Mouse (Mus musculus): Measurements from ENCODE around the gene Lhfp. TPM values are rescaled to one million over a fixed set of nuclear protein-coding genes. Genes with fewer than 3 reads are reported as not detected.
A peak's percentile ranks its signal among the peaks of the same experiment; 100 is the strongest.

Lhfp gene
- polyA plus RNA-seq, 1 experiment from 2014 or later: 67.6 TPM

- Histone ChIP-seq H3K4me3 (no peak overlapping the region), H3K27ac (no peak overlapping the region), H3K27me3 (no peaks in the 10 kb centered on the region), H3K36me3 (no peaks in the 10 kb centered on the region), H3K9ac (no peak overlapping the region), H3K4me1 (replicated peaks) (no peaks in the 10 kb centered on the region; the same call in none of the 2 replicates), H3K9me3 (no peaks in the 10 kb centered on the region), H3K4me2 (no peak overlapping the region)
- WGBS: 69% methylated on average over 8 of the region's 8 CpGs
- no peak for ATAC-seq (ENCODE audit: low FRiP score)
Measured at GRCm38 (mm10) chr3:53195666-53196107, 154.4 kb downstream of the Lhfp start.

GRCm38 (mm10) chr3:53200175-53200574 lies 158.8 kb downstream of the Lhfp start:
- Histone ChIP-seq H3K27ac (no peak overlapping the region), H3K4me1 (replicated peaks) (peaks cover 36% of the 10 kb centered on the region), H3K27me3 (no peaks in the 10 kb centered on the region), H3K9me3 (no peaks in the 10 kb centered on the region), H3K9ac (no peak overlapping the region), H3K4me3 (no peak overlapping the region), H3K4me2 (no peak overlapping the region), H3K36me3 (no peaks in the 10 kb centered on the region)
- no peak for ATAC-seq (ENCODE audit: low FRiP score)
- WGBS: 81% methylated on average over 8 of the region's 8 CpGs

- Histone ChIP-seq H3K9ac (no peak overlapping the region), H3K27ac (peak overlapping the region; percentile 55; the same call in 1 of the 2 replicates), H3K4me2 (no peak overlapping the region), H3K9me3 (no peaks in the 10 kb centered on the region), H3K4me1 (replicated peaks) (peaks cover 42% of the 10 kb centered on the region), H3K27me3 (no peaks in the 10 kb centered on the region), H3K4me3 (no peak overlapping the region), H3K36me3 (no peaks in the 10 kb centered on the region)
- 59% methylated on average over 10 of the region's 10 CpGs for WGBS
- no peak for ATAC-seq (ENCODE audit: low FRiP score)
Measured at GRCm38 (mm10) chr3:53200853-53201252, 159.5 kb downstream of the Lhfp start.

- no peak overlapping the region; the same call in 1 of the 2 replicates for H3K9ac ChIP-seq
- H3K4me3 ChIP-seq: no peak overlapping the region
- H3K27me3 ChIP-seq: no peaks in the 10 kb centered on the region
- H3K4me2 ChIP-seq: peak overlapping the region; percentile 17; the same call in 1 of the 2 replicates
- 28% methylated on average over 10 of the region's 10 CpGs for WGBS
- H3K9me3 ChIP-seq: no peaks in the 10 kb centered on the region
- H3K36me3 ChIP-seq: no peaks in the 10 kb centered on the region
- H3K4me1 ChIP-seq (replicated peaks): peaks cover 48% of the 10 kb centered on the region
- ATAC-seq (ENCODE audit: low FRiP score): peak; percentile 81
- H3K27ac ChIP-seq: peak overlapping the region; percentile 76
Measured at GRCm38 (mm10) chr3:53201670-53202069, 160.3 kb downstream of the Lhfp start.

- Histone ChIP-seq H3K4me2 (peak overlapping the region; percentile 13; the same call in 1 of the 2 replicates), H3K9ac (no peak overlapping the region), H3K27ac (peak overlapping the region; percentile 76), H3K9me3 (no peaks in the 10 kb centered on the region), H3K36me3 (no peaks in the 10 kb centered on the region), H3K4me1 (replicated peaks) (peaks cover 53% of the 10 kb centered on the region), H3K4me3 (no peak overlapping the region), H3K27me3 (no peaks in the 10 kb centered on the region)
- peak; percentile 64; the same call in 1 of the 2 replicates for ATAC-seq (ENCODE audit: low FRiP score)
- WGBS: 25% methylated on average over 6 of the region's 6 CpGs
Measured at GRCm38 (mm10) chr3:53202184-53202583, 160.9 kb downstream of the Lhfp start.

- no peak for ATAC-seq (ENCODE audit: low FRiP score)
- H3K36me3 ChIP-seq: no peaks in the 10 kb centered on the region
- no peaks in the 10 kb centered on the region for H3K27me3 ChIP-seq
- 81% methylated on average over 3 of the region's 3 CpGs for WGBS
- H3K9ac ChIP-seq: no peak overlapping the region
- no peak overlapping the region for H3K4me3 ChIP-seq
- H3K4me1 ChIP-seq (replicated peaks): peaks cover 53% of the 10 kb centered on the region
- no peaks in the 10 kb centered on the region for H3K9me3 ChIP-seq
- H3K4me2 ChIP-seq: no peak overlapping the region
- peak overlapping the region; percentile 76 for H3K27ac ChIP-seq
Measured at GRCm38 (mm10) chr3:53202698-53203097, 161.4 kb downstream of the Lhfp start.

- H3K4me1 ChIP-seq (replicated peaks): peaks cover 53% of the 10 kb centered on the region
- H3K4me3 ChIP-seq: no peak overlapping the region
- no peaks in the 10 kb centered on the region for H3K27me3 ChIP-seq
- no peaks in the 10 kb centered on the region for H3K9me3 ChIP-seq
- no peak overlapping the region for H3K9ac ChIP-seq
- H3K27ac ChIP-seq: peak overlapping the region; percentile 31; the same call in 1 of the 2 replicates
- 55% methylated on average over 5 of the region's 5 CpGs for WGBS
- no peak for ATAC-seq (ENCODE audit: low FRiP score)
- H3K36me3 ChIP-seq: no peaks in the 10 kb centered on the region
- H3K4me2 ChIP-seq: no peak overlapping the region
Measured at GRCm38 (mm10) chr3:53203656-53204055, 162.3 kb downstream of the Lhfp start.

- WGBS: 71% methylated on average over 7 of the region's 7 CpGs
- no peak overlapping the region for H3K9ac ChIP-seq
- H3K9me3 ChIP-seq: no peaks in the 10 kb centered on the region
- H3K4me2 ChIP-seq: no peak overlapping the region
- H3K4me1 ChIP-seq (replicated peaks): peaks cover 55% of the 10 kb centered on the region
- no peaks in the 10 kb centered on the region for H3K36me3 ChIP-seq
- peak overlapping the region; percentile 14 for H3K27ac ChIP-seq
- ATAC-seq (ENCODE audit: low FRiP score): no peak
- no peak overlapping the region for H3K4me3 ChIP-seq
- H3K27me3 ChIP-seq: no peaks in the 10 kb centered on the region
Measured at GRCm38 (mm10) chr3:53204348-53204984, 163.1 kb downstream of the Lhfp start.

- Histone ChIP-seq H3K9ac (no peak overlapping the region), H3K4me2 (no peak overlapping the region), H3K27ac (no peak overlapping the region), H3K36me3 (no peaks in the 10 kb centered on the region), H3K4me1 (replicated peaks) (peaks cover 56% of the 10 kb centered on the region), H3K27me3 (no peaks in the 10 kb centered on the region), H3K4me3 (no peak overlapping the region), H3K9me3 (no peaks in the 10 kb centered on the region)
- ATAC-seq (ENCODE audit: low FRiP score): no peak
- 94% methylated on average over 1 of the region's 1 CpGs for WGBS
Measured at GRCm38 (mm10) chr3:53204985-53205365, 163.6 kb downstream of the Lhfp start.

GRCm38 (mm10) chr3:53205706-53206105 lies 164.4 kb downstream of the Lhfp start:
- Histone ChIP-seq H3K4me2 (no peak overlapping the region), H3K27me3 (no peaks in the 10 kb centered on the region), H3K9me3 (no peaks in the 10 kb centered on the region), H3K4me1 (replicated peaks) (peaks cover 58% of the 10 kb centered on the region), H3K36me3 (no peaks in the 10 kb centered on the region), H3K4me3 (no peak overlapping the region), H3K9ac (no peak overlapping the region), H3K27ac (peak overlapping the region; percentile 50; the same call in 1 of the 2 replicates)
- WGBS: 82% methylated on average over 3 of the region's 3 CpGs
- no peak for ATAC-seq (ENCODE audit: low FRiP score)

GRCm38 (mm10) chr3:53206509-53207224 lies 165.3 kb downstream of the Lhfp start:
- peak; percentile 37; the same call in 1 of the 2 replicates for ATAC-seq (ENCODE audit: low FRiP score)
- Histone ChIP-seq H3K9ac (no peak overlapping the region), H3K36me3 (no peaks in the 10 kb centered on the region), H3K27me3 (no peaks in the 10 kb centered on the region), H3K27ac (peak overlapping the region; percentile 50), H3K9me3 (no peaks in the 10 kb centered on the region), H3K4me1 (replicated peaks) (peaks cover 58% of the 10 kb centered on the region), H3K4me3 (no peak overlapping the region), H3K4me2 (peak overlapping the region; percentile 6; the same call in 1 of the 2 replicates)
- 7% methylated on average over 11 of the region's 11 CpGs for WGBS

GRCm38 (mm10) chr3:53207225-53207528 lies 165.8 kb downstream of the Lhfp start:
- H3K4me2 ChIP-seq: no peak overlapping the region; the same call in 1 of the 2 replicates
- no peak overlapping the region for H3K4me3 ChIP-seq
- WGBS: 11% methylated on average over 4 of the region's 4 CpGs
- H3K4me1 ChIP-seq (replicated peaks): peaks cover 53% of the 10 kb centered on the region
- peak; percentile 50 for ATAC-seq (ENCODE audit: low FRiP score)
- H3K9ac ChIP-seq: no peak overlapping the region
- H3K9me3 ChIP-seq: no peaks in the 10 kb centered on the region
- no peaks in the 10 kb centered on the region for H3K36me3 ChIP-seq
- no peaks in the 10 kb centered on the region for H3K27me3 ChIP-seq
- H3K27ac ChIP-seq: peak overlapping the region; percentile 50
